Mouse (Mus musculus): ENCODE measurements around the gene Sirt4. TPM values are rescaled to one million over a fixed set of nuclear protein-coding genes. Genes with fewer than 3 reads are reported as not detected.
"Not testable (repeated sequence)": the region's sequence is repeated elsewhere in the genome, so short reads cannot be mapped to it uniquely, and the experiment has no call there.

Sirt4 gene
- total RNA-seq, 4 experiments from 2014 or later, result 24.6 to 53.8 (median 41.2) TPM

DNA sequence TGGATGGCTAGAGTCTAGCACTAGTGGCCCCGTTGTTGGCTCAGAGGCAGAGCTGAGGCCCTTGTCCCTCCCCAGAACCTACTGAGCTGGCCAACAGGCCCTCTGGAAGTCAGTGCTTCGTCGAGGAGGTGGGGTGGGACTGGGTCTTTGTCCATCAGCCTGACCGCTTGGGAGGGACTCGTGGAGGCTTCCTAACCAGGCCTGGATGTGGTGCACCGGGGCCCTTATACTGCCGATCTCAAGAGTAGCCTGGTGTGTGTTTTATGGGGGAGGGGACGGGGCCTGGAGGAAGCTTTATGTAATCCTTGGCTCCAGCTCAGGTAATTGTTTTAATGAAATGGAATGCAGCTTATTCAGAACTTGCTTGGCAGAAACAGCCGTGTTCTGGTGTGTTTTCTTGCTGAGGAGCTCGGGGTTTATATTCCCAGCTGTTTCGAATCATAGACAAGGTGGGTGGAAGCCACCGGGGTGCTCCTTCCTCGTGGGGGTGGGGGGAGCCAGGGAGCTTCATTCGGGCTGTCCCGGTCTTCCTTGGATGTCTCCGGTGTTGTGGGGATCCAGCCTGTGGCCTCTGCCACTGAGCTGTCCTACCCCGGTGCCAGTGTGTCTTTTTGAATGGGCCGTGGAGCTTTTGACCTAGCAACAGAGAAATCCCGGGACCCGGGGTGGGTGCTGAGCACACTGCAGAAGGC is 30.5 kb upstream of the Sirt4 start:
- DNase-seq, result no peak

DNA sequence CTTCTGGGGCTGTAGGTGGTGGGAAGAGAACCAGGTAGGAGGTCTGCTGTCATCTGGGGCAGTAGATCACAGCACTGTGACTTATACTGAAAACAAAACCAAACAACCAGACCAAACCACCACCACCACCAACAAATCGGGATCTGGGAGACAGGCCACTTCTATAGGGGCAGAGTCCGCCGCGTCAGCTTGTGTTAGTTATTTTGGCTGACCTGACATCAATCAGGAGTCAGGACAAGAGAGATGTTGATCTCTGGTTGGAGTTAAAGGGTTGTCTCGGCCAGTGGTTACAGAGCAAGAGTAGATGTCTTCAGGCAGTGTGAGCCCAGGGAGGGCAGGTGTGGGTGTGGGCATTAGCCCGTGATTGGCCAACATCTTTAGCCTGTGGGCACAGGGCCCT is 29.8 kb upstream of the Sirt4 start:
- DNase-seq, result no peak

DNA sequence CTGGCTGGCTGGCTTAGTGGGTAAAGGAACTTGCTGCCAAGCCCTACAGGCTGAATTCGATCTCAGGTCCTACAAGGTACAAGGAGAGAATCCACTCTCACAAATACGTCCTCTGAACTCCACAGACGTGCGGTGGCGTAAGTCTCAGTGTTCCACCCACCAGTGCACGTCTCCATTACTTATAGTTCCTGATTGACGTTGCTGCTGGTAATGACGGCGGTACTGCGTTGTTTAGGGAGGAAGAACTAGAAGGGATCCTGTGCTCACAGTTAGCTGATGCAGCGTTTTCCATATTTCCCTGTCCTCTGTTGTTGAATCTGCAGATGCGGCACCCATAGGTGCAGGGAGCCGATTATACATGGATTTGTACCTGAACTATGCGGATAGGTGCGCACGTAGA is 29.2 kb upstream of the Sirt4 start:
- DNase-seq, result no peak

DNA sequence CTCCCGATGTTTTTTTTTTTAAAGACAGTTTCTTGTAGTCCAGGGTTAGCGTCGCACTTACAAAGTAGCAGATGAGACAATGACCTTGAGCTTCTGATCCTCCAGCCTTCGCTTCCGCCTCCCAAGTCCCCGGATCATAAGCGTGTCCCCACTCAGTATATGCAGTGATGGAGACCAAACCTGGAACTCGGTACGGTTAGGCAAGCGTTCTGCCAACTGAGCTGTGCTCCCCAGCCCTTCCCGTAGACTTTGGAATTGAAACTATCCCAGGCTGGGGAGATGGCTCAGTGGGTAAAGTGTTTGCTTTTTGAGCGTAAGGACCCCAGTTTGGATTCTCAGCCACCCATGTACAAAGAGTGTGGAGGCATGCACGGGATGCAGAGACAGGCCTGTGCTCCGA is 28.7 kb upstream of the Sirt4 start:
- no peak for DNase-seq

DNA sequence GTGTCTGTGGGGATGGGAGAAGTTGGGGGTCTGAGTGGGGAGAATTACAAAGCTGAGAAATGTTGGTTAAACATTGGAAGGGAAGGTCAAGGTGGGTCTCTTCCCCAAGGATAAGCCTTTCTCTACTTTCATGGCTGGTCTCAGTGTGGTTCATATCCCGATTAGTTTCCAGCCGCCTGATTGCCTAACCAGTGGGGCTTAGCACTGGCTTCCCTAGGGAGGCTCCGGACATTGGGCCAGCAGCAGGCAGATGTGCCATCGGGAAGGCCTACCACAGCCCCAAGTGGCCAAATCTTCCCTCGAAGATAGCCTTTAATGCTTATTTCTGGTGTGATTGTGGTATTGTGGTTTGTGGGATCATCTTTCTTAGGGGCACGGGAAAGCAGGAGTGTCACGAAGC is 27.9 kb upstream of the Sirt4 start:
- no peak for DNase-seq

DNA sequence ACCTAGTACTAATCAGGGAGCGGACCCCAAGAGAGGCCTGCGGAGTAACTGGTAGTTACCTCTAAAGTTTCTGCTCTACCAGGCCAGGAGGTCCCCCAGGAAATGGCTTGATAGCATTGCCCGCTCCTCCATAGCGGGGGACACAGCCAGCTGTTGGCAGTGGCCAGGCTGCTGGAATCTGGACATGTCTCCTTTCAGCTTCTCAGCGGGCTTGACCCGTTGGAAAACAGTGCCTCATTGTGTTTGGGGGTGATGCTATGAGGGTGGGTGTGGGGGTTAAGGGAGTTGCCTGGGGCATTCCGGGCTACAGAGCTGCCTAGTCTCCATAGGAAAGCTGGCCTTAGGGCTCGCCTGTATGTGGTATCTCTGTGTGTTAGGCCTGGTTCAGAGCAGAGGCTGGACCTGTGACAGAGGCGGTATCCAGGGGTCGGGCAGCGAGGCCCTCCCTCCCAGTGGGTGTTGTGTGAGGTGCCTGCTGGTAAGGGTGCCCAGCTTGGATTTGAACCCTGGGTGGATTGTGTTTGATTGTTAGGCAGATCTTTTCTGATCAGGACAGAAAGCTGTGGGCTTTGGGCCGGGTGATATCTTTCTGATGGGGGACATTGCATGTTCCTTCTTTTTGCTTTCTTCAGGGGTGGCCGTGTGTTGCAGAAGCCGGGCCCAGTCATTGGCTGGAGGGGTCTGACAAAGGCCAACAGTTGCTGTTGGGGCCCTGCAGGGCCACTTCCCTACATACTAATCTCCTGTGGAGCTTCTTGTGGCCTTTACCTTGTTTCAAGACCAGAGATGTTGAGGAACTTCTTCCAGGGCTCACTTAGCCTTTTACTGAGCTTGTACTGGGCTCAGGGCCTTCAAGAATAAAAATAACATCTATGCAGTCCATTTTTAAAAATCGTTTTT is 25.5 kb upstream of the Sirt4 start:
- no peak for DNase-seq

DNA sequence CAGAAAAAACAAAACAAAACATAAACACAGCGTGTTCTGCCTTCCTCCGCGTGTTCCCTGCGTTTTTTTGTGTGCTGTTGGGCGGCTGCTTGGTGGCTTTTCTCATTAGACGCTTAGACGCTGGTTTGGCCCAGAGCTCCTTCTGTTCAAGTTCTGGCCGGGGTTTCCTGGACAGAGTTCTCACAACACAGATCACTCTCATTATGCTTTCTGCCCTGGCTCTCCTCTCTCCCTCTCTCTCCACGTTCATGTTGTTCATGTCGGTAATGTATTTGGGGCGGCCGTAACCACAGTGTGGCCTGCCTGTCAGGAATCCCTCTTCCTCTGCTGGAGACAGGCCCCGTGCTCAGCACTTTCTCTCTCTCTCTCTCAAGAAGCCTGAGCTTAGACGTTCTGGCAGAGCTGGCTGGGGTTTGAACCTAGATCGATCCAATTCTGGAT is 24.8 kb upstream of the Sirt4 start:
- DNase-seq, result no peak

DNA sequence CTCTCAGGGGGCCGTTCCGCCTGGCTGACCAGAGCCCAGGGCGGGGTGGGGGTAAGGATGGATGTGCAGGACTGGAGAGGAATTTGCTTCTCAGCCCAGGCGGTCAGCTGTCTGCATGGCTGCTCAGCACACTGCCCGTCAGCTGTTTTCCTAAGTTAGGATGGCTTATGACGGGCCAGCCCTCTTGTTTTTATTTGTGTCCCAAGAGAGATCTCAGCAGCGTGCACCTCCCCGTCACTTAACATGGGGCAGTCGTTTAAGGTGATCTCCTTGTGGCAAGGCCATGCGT is 24.3 kb upstream of the Sirt4 start:
- no peak for DNase-seq

DNA sequence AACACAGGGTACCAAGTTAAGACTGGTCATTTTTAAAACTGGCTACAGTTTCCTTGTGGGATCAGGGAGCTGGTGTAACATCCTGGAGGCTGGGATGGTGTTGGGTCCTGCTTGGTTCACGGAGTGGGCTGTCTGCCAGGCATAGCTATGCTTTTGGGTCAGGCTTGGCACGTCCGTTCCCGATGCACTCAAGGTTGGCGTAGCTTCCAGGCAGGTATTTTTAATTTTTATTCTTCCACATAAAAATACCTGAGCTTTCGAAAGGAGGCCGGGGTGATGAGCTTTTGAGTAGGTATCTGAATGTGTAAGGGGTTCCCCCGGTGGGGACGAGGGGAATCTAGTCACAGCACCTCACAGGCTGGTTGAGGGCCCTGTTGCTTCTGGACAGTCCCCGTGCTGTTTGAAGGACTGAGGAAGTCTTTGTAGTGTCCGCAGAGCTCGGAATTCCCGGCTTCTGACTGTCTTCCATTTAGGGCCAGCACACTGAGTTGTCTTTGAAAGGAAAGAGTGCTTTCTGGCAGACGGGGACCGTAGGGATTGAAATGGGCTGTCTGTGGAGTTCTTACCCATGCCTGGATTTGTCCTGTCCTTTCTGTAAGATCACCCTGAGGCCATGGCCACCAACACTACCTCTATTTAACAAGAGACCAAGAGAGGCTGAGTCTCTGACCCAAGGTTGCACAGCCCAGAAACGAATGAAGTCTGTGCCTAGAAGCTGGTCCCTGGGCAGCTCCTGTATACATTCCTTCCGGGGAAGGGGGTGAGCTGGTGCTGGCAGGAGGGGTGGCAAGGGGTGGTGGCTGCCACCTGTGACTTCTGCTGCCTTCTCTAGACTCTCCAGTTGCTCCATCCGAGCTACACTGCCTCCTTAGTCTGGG is 23.7 kb upstream of the Sirt4 start:
- no peak for DNase-seq

DNA sequence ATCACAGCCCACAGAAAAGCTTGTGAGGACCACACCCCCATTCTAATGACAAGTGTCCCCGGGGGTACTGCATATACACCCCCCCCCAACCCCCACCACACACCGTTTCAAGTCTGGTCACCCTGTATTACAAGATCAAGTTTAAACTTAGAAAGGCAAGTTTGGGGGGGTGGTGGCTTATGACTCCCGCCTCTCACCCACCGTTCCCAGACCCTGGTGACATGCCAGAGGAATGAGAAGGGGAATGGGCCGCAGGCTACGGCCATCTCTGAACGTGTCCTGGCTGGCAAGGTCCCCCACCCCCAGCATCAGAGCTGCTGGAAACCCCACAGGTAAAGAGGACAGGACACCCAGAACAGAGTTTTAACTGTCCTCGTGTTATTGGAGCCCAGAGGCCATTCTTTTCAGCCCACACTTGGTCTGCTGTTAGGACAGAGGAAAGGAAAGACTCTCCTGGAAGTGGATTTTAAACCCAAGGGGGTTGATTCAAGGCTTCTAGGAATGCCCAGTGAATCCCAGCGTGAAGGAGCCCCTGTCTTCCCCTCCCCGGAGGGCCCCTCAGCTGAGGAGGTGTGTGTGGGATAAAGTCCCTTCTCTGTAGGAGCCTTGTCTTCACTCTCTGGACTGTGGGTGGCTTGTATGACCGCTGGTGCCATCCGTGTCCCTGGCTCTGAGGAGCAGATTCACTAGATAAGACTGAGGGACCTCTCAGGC is 22.9 kb upstream of the Sirt4 start:
- DNase-seq, result no peak

DNA sequence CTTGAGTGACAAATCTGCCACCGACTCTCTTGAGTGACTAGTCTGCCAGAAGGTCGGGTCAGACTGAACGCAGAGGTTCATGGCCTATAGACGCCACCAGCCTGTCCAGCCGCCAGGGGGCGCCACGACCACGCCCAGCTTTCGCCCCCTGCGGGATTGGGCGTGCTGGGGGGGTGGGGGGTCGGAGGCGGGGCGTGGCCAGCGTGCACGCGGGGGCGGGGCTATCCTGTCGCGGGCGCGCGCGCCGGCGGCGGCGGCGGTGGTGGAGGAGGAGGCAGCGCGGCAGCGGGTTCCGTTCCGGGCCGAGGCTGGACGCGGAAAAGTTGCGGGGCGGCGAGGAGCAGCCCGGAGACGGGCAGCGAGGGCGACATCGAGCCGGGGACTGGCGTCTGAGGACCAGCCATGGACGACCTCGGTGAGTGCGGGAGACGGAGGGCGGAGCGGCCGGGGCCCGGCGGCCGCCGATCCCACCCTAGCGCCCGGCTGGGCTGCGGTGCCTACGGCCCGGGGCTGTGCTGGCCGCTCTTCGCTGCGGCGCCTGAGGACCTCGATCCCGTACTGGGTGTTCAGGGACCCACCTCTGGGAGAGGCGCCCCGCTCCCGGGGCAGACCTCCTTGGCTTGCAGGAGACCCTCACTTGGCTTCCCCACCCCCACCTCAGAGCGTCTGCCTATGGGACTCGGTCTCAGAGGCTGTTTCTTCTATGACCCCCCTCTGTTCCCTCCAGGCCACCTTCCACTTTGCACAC is 22.1 kb upstream of the Sirt4 start, which contains the start of gene Pxn:
Gene Pxn, plus strand, starts transcription at position 223 of the 748 bp plus-strand sequence.
- peak; percentile 88 for DNase-seq

DNA sequence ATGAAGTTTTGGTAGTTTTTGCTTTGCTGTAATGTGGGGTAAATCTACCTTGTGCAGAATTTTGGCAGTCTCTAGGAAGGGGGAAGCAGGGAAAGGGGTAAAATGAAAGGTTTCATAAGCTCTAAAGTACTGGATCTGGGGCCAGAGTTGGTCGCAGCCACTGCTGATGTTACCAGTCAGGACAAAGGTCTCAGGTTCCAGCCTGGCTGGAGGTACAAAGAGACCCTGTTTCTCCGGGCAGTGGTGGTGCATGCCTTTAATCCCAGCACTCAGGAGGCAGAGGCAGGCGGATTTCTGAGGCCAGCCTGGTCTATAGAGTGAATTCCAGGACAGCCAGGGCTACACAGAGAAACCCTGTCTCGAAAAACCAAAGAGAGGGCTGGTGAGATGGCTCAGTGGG is 21.1 kb upstream of the Sirt4 start:
- not testable (repeated sequence) for DNase-seq

DNA sequence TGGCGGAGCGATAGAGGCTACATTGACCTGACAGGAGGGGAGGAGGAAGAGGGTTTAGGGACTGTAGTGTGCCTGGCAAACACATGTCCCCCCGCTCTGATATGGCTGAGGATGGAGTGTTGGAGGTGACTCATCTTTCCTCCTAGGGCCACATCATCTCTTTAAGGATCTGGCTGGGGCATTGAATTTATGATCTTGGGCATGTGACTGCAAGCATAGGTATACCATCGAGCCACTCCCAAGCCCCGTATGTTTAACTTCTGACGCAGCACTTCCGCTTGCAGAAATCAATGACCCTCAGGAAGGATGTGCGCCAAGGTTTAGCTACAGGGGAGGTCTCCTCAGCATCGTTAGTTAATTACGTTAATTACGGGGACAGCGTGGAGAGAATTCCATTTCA is 18.5 kb upstream of the Sirt4 start:
- no peak for DNase-seq

DNA sequence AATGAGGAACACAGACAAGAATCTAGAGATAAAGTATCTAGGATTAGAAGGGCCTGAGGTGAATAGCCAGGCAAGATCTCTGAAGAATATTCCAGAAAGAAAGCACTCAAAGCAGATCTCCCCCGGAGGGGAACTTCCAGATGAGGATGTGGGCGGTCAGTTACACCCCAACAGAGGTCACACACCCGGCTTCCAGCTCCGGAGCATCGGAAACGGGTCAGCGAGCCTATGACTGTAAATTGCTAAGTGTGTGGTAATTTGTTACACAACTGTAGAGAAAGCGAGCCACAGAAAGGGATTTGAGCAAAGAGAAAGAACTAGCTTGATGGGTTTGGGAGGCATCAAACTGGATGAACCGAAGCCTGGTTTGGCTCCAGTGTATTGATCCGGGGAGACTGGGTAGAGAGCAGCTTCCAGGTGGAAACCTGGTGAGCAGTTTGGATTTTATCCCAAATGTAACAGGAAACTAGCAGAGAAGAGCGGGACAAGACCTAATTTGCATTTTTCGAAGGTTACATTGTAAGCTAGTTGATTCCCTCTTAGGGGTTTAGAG is 15.9 kb upstream of the Sirt4 start:
- no peak for DNase-seq

DNA sequence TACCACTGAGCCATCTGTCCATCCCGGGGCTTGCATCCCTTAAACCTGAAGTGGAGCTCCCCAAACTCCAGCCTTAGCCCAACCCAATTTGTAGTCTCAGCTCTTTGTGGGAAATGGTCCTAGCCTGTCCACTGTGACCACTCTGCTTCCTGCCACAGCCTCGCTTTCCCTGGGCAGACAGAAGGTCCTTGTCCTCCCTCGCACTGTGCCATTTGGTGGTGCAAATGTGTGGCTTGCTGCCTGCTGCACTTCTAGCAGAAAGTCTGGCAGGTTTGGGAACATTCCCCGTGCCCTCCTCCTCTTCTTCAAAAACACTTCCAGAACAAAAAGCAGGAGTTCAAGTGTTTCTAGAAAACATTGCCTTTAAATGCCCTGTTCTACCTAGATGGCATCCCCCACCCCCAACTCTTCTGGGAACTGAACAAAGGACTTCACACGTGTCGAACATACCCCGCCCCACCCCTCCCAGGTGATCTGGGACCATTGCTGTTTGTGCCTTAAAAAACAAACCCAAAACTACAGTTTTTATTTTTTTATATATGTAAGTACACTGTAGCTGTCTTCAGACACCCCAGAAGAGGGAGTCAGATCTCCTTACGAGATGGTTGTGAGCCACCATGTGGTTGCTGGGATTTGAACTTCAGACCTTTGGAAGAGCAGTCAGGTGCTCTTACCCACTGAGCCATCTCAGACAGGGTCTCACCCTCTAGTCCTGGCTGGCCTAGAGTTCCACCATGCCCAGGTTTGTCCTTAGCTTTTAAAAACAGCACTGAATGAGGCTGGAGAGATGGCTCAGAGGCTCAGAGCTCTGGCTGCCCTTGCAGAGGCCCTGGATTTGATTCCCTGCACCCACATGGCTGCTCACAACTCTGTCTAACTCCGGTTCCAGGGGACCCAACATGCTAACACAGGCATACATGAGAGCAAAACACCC is 14.0 kb upstream of the Sirt4 start:
- DNase-seq, result no peak

DNA sequence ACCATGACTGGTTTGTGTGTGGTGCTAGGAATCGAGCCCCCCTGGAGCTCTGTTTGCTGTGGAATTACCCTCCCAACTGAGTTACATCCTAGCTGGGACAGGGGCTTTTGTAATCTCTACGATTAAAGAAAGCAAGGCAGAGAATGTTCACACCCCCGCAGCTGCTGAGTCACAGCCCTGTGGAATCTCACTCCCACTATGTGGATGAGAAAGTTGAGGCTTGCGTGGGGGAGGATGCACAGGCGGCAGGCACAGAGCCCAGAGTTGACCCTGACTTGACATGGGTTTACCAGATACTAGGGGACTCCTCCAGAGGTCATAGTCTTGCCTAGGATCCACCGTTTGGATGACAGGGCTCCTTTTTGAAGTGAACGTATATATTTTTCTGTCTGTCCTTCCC is 12.5 kb upstream of the Sirt4 start:
- DNase-seq, result no peak

DNA sequence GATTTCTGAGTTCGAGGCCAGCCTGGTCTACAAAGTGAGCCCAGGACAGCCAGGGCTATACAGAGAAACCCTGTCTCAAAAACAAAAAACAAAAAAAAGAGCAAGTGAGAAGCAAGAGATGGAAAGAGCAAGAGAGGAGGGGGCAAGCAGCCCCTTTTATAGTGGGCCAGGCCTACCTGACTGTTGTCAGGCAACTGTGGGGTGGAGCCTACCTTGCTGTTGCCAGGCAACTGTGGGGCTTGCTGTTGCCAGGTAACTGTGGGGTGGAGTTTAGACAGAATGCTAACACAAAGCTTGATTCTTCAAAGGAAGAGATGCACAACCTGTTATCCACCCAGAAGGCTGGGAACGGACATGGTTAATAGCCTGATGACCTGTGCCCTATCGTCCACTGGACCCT is 11.1 kb upstream of the Sirt4 start:
- not testable (repeated sequence) for DNase-seq

DNA sequence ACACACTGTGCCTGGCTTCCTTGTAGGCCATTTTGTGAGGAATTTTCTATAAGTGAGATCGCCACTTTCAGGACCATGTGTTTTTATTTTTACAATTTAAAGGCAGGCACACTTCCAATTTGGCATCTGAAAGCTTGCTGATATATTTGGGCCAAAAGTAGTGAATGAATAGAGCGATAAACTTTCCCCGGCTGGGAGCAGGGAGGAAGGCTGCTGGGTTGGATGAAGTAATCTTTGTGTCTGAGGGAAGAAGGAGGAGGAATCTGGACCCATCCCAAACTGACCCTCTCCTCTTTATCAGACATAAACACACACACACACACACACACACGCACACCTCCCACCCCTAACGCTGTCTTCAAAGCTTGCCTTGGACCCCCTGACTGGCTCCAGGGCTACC is 8.9 kb upstream of the Sirt4 start:
- no peak for DNase-seq

DNA sequence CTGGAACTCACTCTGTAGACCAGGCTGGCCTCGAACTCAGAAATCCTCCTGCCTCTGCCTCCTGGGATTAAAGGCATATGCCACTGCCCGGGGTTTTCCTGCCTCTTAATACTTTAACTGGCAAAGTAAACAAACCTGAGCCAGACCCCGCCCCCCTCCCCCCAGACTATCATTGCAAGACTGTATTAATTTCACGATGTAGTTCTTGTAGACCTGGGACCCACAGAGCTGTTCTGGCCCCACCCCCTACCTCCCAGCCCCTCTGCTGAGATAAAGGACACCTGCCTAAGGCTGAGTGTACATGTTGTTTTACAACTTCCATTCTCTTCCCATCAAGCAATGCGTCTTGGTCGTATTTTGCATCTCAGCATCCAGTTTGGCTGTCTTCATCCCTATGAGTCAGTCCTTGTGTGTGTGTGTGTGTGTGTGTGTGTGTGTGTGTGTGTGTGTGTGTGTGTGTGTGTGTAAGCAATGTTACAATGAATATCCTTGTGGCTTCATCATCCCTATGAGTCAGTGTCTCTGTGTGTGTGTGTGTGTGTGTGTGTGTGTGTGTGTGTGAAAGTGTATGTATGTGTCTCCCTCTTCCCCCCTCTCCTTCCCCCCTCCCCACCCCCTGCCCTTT is 8.3 kb upstream of the Sirt4 start:
- no peak for DNase-seq
